ENCODE assay signal across 8 mouse cellular contexts in genomic region chr2:69885050-69885449, GRCm38 (mm10). TPM values are rescaled to one million over a fixed set of nuclear protein-coding genes. Genes with fewer than 3 reads are reported as not detected.
DNase-seq lines count a peak whose midpoint lies in the region; ATAC-seq and TF ChIP-seq lines count a peak whose summit lies in the region.

No protein-coding gene starts in this region.

- no peaks in the 10 kb centered on the region for H3K27me3 ChIP-seq in embryonic facial prominence, embryonic 11.5 days (ENCODE audit: control insufficient read depth, insufficient read depth, low read length)
- H3K27me3 ChIP-seq in midbrain, embryonic 14.5 days (ENCODE audit: control insufficient read depth, insufficient read depth, low read length), result no peaks in the 10 kb centered on the region

- no peaks in the 10 kb centered on the region for H3K9me3 ChIP-seq in embryonic facial prominence, embryonic 11.5 days (replicated peaks; ENCODE audit: control insufficient read depth, low read length)
- no peaks in the 10 kb centered on the region for H3K9me3 ChIP-seq in midbrain, embryonic 14.5 days (ENCODE audit: control insufficient read depth, low read length)

- TF ChIP-seq CTCF in left cerebral cortex, adult 2 months (IDR thresholded peaks at IDR 0.05), result no peak

- no peak for DNase-seq in left cerebral cortex, adult 2 months (ENCODE audit: extremely low spot score in 1 of 2, low spot score in 2 of 2)
- no peak for DNase-seq in left cerebral cortex, adult 11 months (ENCODE audit: low spot score)
- no peak for DNase-seq in embryonic facial prominence, embryonic 11.5 days (ENCODE audit: low spot score)
- DNase-seq in midbrain, embryonic 14.5 days, result no peak
- DNase-seq in ovary, postnatal 14 days (ENCODE audit: low spot score), result no peak
- no peak for DNase-seq in gastrocnemius, postnatal 14 days
- DNase-seq in left cerebral cortex, adult 9 months (ENCODE audit: low spot score in 2 of 2), result no peak

- peak overlapping the region; percentile 84 for H3K27ac ChIP-seq in left cerebral cortex, adult 2 months
- H3K27ac ChIP-seq in embryonic facial prominence, embryonic 11.5 days (replicated peaks; ENCODE audit: low read depth, low read length), result 0 out of 2 replicates have a peak overlapping the region, but pooled peaks have one; percentile 53
- H3K27ac ChIP-seq in midbrain, embryonic 14.5 days (replicated peaks; ENCODE audit: low read depth, low read length), result 0 out of 2 replicates have a peak overlapping the region, but pooled peaks have one; percentile 26

- peak overlapping the region; percentile 86 for H3K9ac ChIP-seq in embryonic facial prominence, embryonic 11.5 days (replicated peaks; ENCODE audit: low read length)
- peak overlapping the region; percentile 63 for H3K9ac ChIP-seq in midbrain, embryonic 14.5 days (replicated peaks; ENCODE audit: low read length)

- ATAC-seq in embryonic facial prominence, embryonic 11.5 days (replicated peaks; ENCODE audit: insufficient number of reproducible peaks, low FRiP score, low TSS enrichment, low read depth), result peak; percentile 29
- ATAC-seq in inflammation-experienced regulatory T-cells, adult 6 months, result peak; percentile 0
- ATAC-seq in midbrain, embryonic 14.5 days (ENCODE audit: low FRiP score, low TSS enrichment), result no peak; the same call in 1 of the 2 replicates

- H3K4me3 ChIP-seq in left cerebral cortex, adult 2 months, result peak overlapping the region; percentile 61
- H3K4me3 ChIP-seq in embryonic facial prominence, embryonic 11.5 days (ENCODE audit: low read depth, low read length), result peak overlapping the region; percentile 51
- peak overlapping the region; percentile 53 for H3K4me3 ChIP-seq in midbrain, embryonic 14.5 days (replicated peaks; ENCODE audit: low read depth, low read length)

- H3K4me1 ChIP-seq in embryonic facial prominence, embryonic 11.5 days (ENCODE audit: control insufficient read depth, insufficient read depth, low read length), result no peaks in the 10 kb centered on the region
- H3K4me1 ChIP-seq in midbrain, embryonic 14.5 days (ENCODE audit: control insufficient read depth, insufficient read depth, low read length), result peaks cover 4% of the 10 kb centered on the region; the same call in 1 of the 2 replicates

- H3K4me2 ChIP-seq in embryonic facial prominence, embryonic 11.5 days (ENCODE audit: low read depth, low read length), result peak overlapping the region; percentile 37
- H3K4me2 ChIP-seq in midbrain, embryonic 14.5 days (ENCODE audit: low read length), result peak overlapping the region; percentile 65

- no peaks in the 10 kb centered on the region for H3K36me3 ChIP-seq in embryonic facial prominence, embryonic 11.5 days (replicated peaks; ENCODE audit: control insufficient read depth, insufficient read depth, low read depth, low read length)
- H3K36me3 ChIP-seq in midbrain, embryonic 14.5 days (ENCODE audit: control insufficient read depth, insufficient read depth, low read length), result no peaks in the 10 kb centered on the region

- 7% methylated on average over 12 of the region's 12 CpGs for WGBS in embryonic facial prominence, embryonic 11.5 days
- WGBS in midbrain, embryonic 14.5 days, result 8% methylated on average over 12 of the region's 12 CpGs

- intact Hi-C loops in left cerebral cortex, adult 2 months (cut with DNase I), result no loop called here
- intact Hi-C loops in gastrocnemius, postnatal 14 days (cut with DNase I; ENCODE audit: low total_unique reads), result no loop called here

RNA-seq across cellular contexts. Expression of gene Mettl5, which starts 0.4 kb away (rescaled TPM):
- 10 to 100 TPM; 13.5 to 15.2 TPM for total RNA-seq in left cerebral cortex, adult 2 months (2021)
- 31.5 and 36.9 TPM in 2 replicates for polyA plus RNA-seq in embryonic facial prominence, embryonic 11.5 days (2014; fragmentation: Nextera tagmentation; extraction: Ambion mirVana)
- 10 to 100 TPM; 63.9 to 71.4 (median 69.6) TPM for polyA plus RNA-seq in inflammation-experienced regulatory T-cells, adult 6 months (2017; shearing (Covaris generic))
- polyA plus RNA-seq in midbrain, embryonic 14.5 days (2014; fragmentation: Nextera tagmentation; extraction: Ambion mirVana), result 27.7 and 29.7 TPM in 2 replicates
- 10 to 100 TPM; 18.0 to 19.2 TPM for total RNA-seq in gastrocnemius, postnatal 14 days (2021)

RNA-seq across cellular contexts. Expression of gene Ubr3, which starts 12.0 kb away (rescaled TPM):
- 100 to 1,000 TPM; 134 to 137 TPM for total RNA-seq in left cerebral cortex, adult 2 months (2021)
- polyA plus RNA-seq in embryonic facial prominence, embryonic 11.5 days (2014; fragmentation: Nextera tagmentation; extraction: Ambion mirVana), result 15.9 and 18.1 TPM in 2 replicates
- 10 to 100 TPM; 13.4 to 19.8 (median 13.7) TPM for polyA plus RNA-seq in inflammation-experienced regulatory T-cells, adult 6 months (2017; shearing (Covaris generic))
- 26.0 and 26.9 TPM in 2 replicates for polyA plus RNA-seq in midbrain, embryonic 14.5 days (2014; fragmentation: Nextera tagmentation; extraction: Ambion mirVana)
- total RNA-seq in gastrocnemius, postnatal 14 days (2021), result 100 to 1,000 TPM; 108 to 118 TPM

RNA-seq across cellular contexts. Expression of gene Ssb, which starts 23.7 kb away (rescaled TPM):
- 100 to 1,000 TPM; 108 to 115 TPM for total RNA-seq in left cerebral cortex, adult 2 months (2021)
- polyA plus RNA-seq in embryonic facial prominence, embryonic 11.5 days (2014; fragmentation: Nextera tagmentation; extraction: Ambion mirVana), result 436 and 508 TPM in 2 replicates
- 100 to 1,000 TPM; 304 to 401 (median 325) TPM for polyA plus RNA-seq in inflammation-experienced regulatory T-cells, adult 6 months (2017; shearing (Covaris generic))
- 251 and 296 TPM in 2 replicates for polyA plus RNA-seq in midbrain, embryonic 14.5 days (2014; fragmentation: Nextera tagmentation; extraction: Ambion mirVana)
- 10 to 100 TPM; 67.5 to 78.6 TPM for total RNA-seq in gastrocnemius, postnatal 14 days (2021)

Comparison
In these comparisons a context has a peak if more than half of its experiments do, and no peak if none do; other contexts are left out.
1. H3K27ac ChIP-seq: peak in every context shown above with its lines; median percentile 84 in left cerebral cortex, adult 2 months; 53 in embryonic facial prominence, embryonic 11.5 days; 26 in midbrain, embryonic 14.5 days.